Mouse (Mus musculus): ENCODE data around the gene Serpinb7. TPM values are rescaled to one million over a fixed set of nuclear protein-coding genes. Genes with fewer than 3 reads are reported as not detected.

Serpinb7 gene
- polyA plus RNA-seq, 1 experiment from 2014 or later, result not detected

DNA sequence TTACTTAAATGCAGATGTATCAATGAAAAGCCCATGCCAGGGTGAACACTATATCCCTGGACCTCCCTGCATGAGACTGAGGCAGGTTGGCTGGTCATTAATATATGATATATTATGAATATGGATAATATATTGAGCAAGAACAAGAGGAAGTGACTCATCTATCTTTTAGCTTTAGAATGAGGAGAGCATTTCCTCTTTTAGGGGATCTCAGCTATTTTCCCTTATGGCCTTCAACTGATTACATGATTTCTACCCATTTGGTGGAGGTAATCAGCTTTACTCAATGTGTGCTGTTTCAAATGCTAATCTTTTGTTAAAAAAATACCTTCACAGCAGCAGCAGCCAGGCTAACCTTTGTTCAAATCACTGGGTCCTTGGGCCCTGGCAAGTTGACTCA is 18.0 kb upstream of the Serpinb7 start:
- H3K4me2 ChIP-seq (ENCODE audit: low read length), result no peak overlapping the region
- DNase-seq (no peak), ATAC-seq (ENCODE audit: low FRiP score, low TSS enrichment) (no peak)
- no peaks in the 10 kb centered on the region for H3K9me3 ChIP-seq (ENCODE audit: control insufficient read depth, low read length)
- no peak overlapping the region for H3K4me3 ChIP-seq (replicated peaks; ENCODE audit: low read depth, low read length)
- no peaks in the 10 kb centered on the region for H3K27me3 ChIP-seq (ENCODE audit: control insufficient read depth, insufficient read depth, low read length)
- H3K9ac ChIP-seq (replicated peaks; ENCODE audit: low read length), result no peak overlapping the region
- no peak overlapping the region for H3K27ac ChIP-seq (replicated peaks; ENCODE audit: low read depth, low read length)
- H3K36me3 ChIP-seq (ENCODE audit: control insufficient read depth, insufficient read depth, low read length), result no peaks in the 10 kb centered on the region
- H3K4me1 ChIP-seq (ENCODE audit: control insufficient read depth, insufficient read depth, low read length), result no peaks in the 10 kb centered on the region

DNA sequence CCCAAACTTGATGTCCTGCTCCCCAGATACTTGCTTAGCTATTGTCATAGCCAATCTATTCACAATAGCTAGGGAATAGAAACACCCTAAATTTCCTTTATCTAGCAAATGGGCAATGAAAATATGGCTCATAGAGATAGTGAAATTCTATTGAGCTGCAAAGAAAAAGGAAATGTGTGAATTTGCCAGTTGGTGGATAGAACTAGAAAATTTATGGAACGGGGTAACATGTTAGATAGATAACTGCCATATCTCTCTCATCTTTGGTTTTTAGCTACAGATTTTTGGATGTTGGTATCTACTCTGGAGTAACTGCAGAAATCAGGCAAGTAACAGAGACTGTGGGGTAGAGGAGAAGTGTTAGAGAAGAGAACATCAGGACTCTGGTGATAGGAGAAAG is 17.1 kb upstream of the Serpinb7 start:
- H3K27ac ChIP-seq (replicated peaks; ENCODE audit: low read depth, low read length), result no peak overlapping the region
- no peaks in the 10 kb centered on the region for H3K27me3 ChIP-seq (ENCODE audit: control insufficient read depth, insufficient read depth, low read length)
- 97% methylated on average over 1 of the region's 1 CpGs for WGBS
- no peak for ATAC-seq (ENCODE audit: low FRiP score, low TSS enrichment)
- no peak overlapping the region for H3K4me2 ChIP-seq (ENCODE audit: low read length)
- no peaks in the 10 kb centered on the region for H3K36me3 ChIP-seq (ENCODE audit: control insufficient read depth, insufficient read depth, low read length)
- H3K9me3 ChIP-seq (ENCODE audit: control insufficient read depth, low read length), result no peaks in the 10 kb centered on the region
- H3K4me1 ChIP-seq (ENCODE audit: control insufficient read depth, insufficient read depth, low read length), result no peaks in the 10 kb centered on the region
- DNase-seq, result no peak
- H3K4me3 ChIP-seq (replicated peaks; ENCODE audit: low read depth, low read length), result no peak overlapping the region
- H3K9ac ChIP-seq (replicated peaks; ENCODE audit: low read length), result no peak overlapping the region

DNA sequence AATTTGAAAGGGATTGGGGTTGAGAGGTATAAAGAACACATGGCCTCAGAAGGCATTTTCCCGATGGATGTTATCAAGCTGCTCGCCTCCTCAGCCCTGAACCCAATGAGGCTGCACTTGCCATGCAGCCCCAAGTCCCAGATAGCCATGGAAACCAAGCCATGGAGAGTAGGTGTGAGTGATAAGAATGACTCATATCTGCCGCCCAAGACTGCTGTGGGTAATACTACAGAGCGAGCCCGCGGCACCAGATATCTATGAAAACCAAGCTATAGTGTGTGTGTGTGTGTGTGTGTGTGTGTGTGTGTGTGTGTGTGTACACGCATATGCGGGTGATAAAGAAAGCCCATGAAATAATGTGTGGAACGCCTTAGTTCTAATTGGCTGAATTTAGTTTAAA is 14.9 kb upstream of the Serpinb7 start:
- no peak overlapping the region for H3K4me2 ChIP-seq (ENCODE audit: low read length)
- no peaks in the 10 kb centered on the region for H3K27me3 ChIP-seq (ENCODE audit: control insufficient read depth, insufficient read depth, low read length)
- H3K27ac ChIP-seq (replicated peaks; ENCODE audit: low read depth, low read length), result no peak overlapping the region
- 96% methylated on average over 9 of the region's 9 CpGs for WGBS
- no peak overlapping the region for H3K9ac ChIP-seq (replicated peaks; ENCODE audit: low read length)
- H3K36me3 ChIP-seq (ENCODE audit: control insufficient read depth, insufficient read depth, low read length), result no peaks in the 10 kb centered on the region
- ATAC-seq (ENCODE audit: low FRiP score, low TSS enrichment) (no peak), DNase-seq (no peak)
- H3K4me3 ChIP-seq (replicated peaks; ENCODE audit: low read depth, low read length), result no peak overlapping the region
- H3K9me3 ChIP-seq (ENCODE audit: control insufficient read depth, low read length), result no peaks in the 10 kb centered on the region
- no peaks in the 10 kb centered on the region for H3K4me1 ChIP-seq (ENCODE audit: control insufficient read depth, insufficient read depth, low read length)

DNA sequence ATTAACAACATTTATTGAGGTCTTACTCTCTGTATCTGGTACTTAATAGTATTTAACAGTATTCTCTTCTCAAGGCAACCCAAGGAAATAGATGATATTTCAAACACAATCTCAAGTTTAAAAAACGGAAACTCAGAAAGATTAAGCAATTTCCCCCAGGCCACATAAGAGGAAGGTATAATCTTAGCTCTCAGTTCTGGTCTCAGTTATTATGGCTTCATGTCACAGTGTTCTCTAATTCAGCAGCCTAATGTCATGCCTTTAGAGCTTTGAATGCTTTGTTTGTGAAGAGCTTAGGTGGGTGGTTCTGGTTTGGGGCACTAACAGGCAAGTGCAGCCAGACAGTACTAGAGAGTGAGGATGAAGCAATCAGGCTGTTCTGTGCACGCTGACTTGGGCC is 9.7 kb upstream of the Serpinb7 start:
- Histone ChIP-seq H3K27me3 (ENCODE audit: control insufficient read depth, insufficient read depth, low read length) (no peaks in the 10 kb centered on the region), H3K4me3 (replicated peaks; ENCODE audit: low read depth, low read length) (no peak overlapping the region), H3K9me3 (ENCODE audit: control insufficient read depth, low read length) (no peaks in the 10 kb centered on the region), H3K4me2 (ENCODE audit: low read length) (no peak overlapping the region), H3K27ac (replicated peaks; ENCODE audit: low read depth, low read length) (no peak overlapping the region), H3K4me1 (ENCODE audit: control insufficient read depth, insufficient read depth, low read length) (no peaks in the 10 kb centered on the region), H3K9ac (replicated peaks; ENCODE audit: low read length) (no peak overlapping the region), H3K36me3 (ENCODE audit: control insufficient read depth, insufficient read depth, low read length) (no peaks in the 10 kb centered on the region)
- peak; percentile 20; the same call in 1 of the 2 replicates for ATAC-seq (ENCODE audit: low FRiP score, low TSS enrichment)
- DNase-seq, result no peak
- WGBS, result 80% methylated on average over 2 of the region's 2 CpGs

DNA sequence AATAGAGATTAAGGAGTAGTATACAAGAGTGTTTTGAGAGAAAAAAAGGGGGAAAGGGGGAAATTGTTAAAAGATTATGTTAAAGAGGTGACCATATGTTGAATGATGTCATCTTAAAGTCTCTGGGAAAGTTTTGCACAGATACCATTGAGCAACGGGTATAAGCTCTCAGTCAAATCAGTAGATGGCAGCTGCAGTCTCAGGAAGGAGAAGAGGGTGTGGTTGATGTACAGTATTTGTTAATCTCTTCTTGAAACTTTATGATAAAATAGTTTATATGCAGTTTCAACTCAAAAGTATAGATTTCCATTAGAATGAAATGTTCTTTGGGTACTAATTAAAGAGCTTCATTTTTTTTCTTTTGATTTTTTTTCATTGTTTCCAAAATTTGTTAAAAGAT is 2.0 kb upstream of the Serpinb7 start:
- ATAC-seq (ENCODE audit: low FRiP score, low TSS enrichment), result no peak

DNA sequence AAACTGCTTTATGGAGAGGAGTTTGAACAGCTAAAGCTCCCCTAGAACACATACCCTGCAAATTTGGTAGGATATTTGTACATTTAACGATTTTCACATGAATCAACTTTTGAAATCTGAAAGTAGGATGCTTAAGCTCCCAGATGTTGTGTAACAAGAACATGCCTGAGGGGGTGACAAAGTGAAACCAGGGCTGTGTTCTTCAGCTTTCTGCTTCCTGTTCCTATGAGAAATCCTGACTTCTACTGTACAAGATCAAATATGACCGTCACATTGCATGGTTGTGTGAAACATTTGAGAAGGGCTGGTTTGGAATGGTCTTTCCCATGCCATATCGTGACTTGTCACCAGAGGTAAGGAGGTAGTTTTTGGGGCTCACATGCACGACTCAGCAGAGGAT is 2.6 kb downstream of the Serpinb7 start:
- Histone ChIP-seq H3K27ac (replicated peaks; ENCODE audit: low read depth, low read length) (no peak overlapping the region), H3K9me3 (ENCODE audit: control insufficient read depth, low read length) (no peaks in the 10 kb centered on the region), H3K4me3 (replicated peaks; ENCODE audit: low read depth, low read length) (no peak overlapping the region), H3K4me1 (ENCODE audit: control insufficient read depth, insufficient read depth, low read length) (no peaks in the 10 kb centered on the region), H3K9ac (replicated peaks; ENCODE audit: low read length) (no peak overlapping the region), H3K36me3 (ENCODE audit: control insufficient read depth, insufficient read depth, low read length) (no peaks in the 10 kb centered on the region), H3K4me2 (ENCODE audit: low read length) (no peak overlapping the region), H3K27me3 (ENCODE audit: control insufficient read depth, insufficient read depth, low read length) (no peaks in the 10 kb centered on the region)
- WGBS, result 83% methylated on average over 4 of the region's 4 CpGs
- ATAC-seq (ENCODE audit: low FRiP score, low TSS enrichment) (no peak), DNase-seq (no peak)

More for the DNA sequence above, 2.0 kb upstream of the Serpinb7 start:
- no peaks in the 10 kb centered on the region for H3K27me3 ChIP-seq (ENCODE audit: control insufficient read depth, insufficient read depth, low read length)
- DNase-seq, result no peak
- H3K36me3 ChIP-seq (ENCODE audit: control insufficient read depth, insufficient read depth, low read length), result no peaks in the 10 kb centered on the region
- H3K4me1 ChIP-seq (ENCODE audit: control insufficient read depth, insufficient read depth, low read length), result no peaks in the 10 kb centered on the region
- 77% methylated on average over 1 of the region's 1 CpGs for WGBS
- H3K4me3 ChIP-seq (replicated peaks; ENCODE audit: low read depth, low read length), result no peak overlapping the region
- no peaks in the 10 kb centered on the region for H3K9me3 ChIP-seq (ENCODE audit: control insufficient read depth, low read length)
- no peak overlapping the region for H3K4me2 ChIP-seq (ENCODE audit: low read length)
- H3K27ac ChIP-seq (replicated peaks; ENCODE audit: low read depth, low read length), result no peak overlapping the region
- no peak overlapping the region for H3K9ac ChIP-seq (replicated peaks; ENCODE audit: low read length)

DNA sequence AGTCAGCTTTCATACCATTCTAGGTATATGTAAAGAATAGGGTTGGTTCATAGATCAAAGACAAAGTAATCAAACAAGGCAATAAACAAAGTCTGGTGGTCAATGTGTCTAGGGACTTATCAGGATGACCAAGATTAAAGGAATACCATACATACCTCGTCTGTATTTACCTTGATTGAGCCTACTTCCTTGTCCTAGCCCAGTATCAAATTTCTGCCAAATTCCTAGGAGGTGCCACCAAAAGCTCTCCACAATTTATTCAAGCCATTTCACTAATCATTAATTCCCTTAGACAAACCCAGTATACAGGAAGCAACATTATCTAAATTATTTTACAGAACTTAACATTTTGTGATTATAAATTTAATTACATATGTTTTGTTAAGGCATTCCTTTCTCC is 15.2 kb downstream of the Serpinb7 start:
- H3K9ac ChIP-seq (replicated peaks; ENCODE audit: low read length), result no peak overlapping the region
- no peaks in the 10 kb centered on the region for H3K27me3 ChIP-seq (ENCODE audit: control insufficient read depth, insufficient read depth, low read length)
- H3K9me3 ChIP-seq (ENCODE audit: control insufficient read depth, low read length), result no peaks in the 10 kb centered on the region
- no peak overlapping the region for H3K27ac ChIP-seq (replicated peaks; ENCODE audit: low read depth, low read length)
- no peaks in the 10 kb centered on the region for H3K4me1 ChIP-seq (ENCODE audit: control insufficient read depth, insufficient read depth, low read length)
- ATAC-seq (ENCODE audit: low FRiP score, low TSS enrichment), result no peak
- no peak overlapping the region for H3K4me2 ChIP-seq (ENCODE audit: low read length)
- no peak overlapping the region for H3K4me3 ChIP-seq (replicated peaks; ENCODE audit: low read depth, low read length)
- no peaks in the 10 kb centered on the region for H3K36me3 ChIP-seq (ENCODE audit: control insufficient read depth, insufficient read depth, low read length)
- no peak for DNase-seq
- 56% methylated on average over 1 of the region's 1 CpGs for WGBS

DNA sequence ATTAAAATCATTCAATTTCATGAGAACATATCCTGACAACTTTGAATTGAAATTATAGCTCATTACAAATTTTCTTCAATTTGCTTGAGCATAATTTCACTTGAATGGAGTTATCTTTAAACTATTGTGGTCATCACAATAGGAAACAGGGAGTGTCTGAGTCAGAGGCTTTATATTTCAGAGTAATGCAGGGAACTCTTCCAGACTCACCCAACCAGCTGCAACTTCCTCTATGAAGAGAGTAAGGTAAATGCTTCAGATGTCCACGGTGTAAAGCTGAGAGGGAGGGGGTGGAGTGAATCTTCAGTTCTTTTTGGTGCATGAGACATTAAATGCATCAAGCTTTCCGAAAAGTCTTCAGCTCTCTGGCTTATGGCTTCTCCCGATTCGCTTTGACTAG is 23.0 kb downstream of the Serpinb7 start:
- Histone ChIP-seq H3K9me3 (ENCODE audit: control insufficient read depth, low read length) (no peaks in the 10 kb centered on the region), H3K4me3 (replicated peaks; ENCODE audit: low read depth, low read length) (no peak overlapping the region), H3K4me1 (ENCODE audit: control insufficient read depth, insufficient read depth, low read length) (no peaks in the 10 kb centered on the region), H3K27me3 (ENCODE audit: control insufficient read depth, insufficient read depth, low read length) (no peaks in the 10 kb centered on the region), H3K27ac (replicated peaks; ENCODE audit: low read depth, low read length) (no peak overlapping the region), H3K4me2 (ENCODE audit: low read length) (no peak overlapping the region), H3K36me3 (ENCODE audit: control insufficient read depth, insufficient read depth, low read length) (no peaks in the 10 kb centered on the region), H3K9ac (replicated peaks; ENCODE audit: low read length) (no peak overlapping the region)
- ATAC-seq (ENCODE audit: low FRiP score, low TSS enrichment), result no peak
- no peak for DNase-seq
- WGBS, result 78% methylated on average over 4 of the region's 4 CpGs

DNA sequence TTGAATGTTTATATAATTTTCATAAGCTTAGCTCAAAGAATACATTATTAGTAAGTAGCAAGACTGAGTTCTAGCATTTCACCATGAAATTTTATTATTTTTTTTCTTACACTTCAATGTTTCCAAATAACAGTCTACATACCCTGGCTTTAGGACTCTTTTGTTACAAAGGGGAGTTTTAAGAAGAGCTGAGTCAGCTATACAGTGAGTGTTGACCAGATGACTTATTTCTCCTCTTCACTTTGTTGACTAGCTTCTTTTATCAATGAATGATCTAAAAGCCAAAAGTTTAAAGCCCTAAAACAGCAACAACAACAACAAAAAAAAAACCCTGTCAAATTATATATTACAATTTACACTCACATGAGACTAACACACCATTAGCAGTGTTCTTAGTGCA is 31.8 kb downstream of the Serpinb7 start:
- DNase-seq (no peak), ATAC-seq (ENCODE audit: low FRiP score, low TSS enrichment) (no peak)
- no peak overlapping the region for H3K4me3 ChIP-seq (replicated peaks; ENCODE audit: low read depth, low read length)
- no peak overlapping the region for H3K4me2 ChIP-seq (ENCODE audit: low read length)
- no peaks in the 10 kb centered on the region for H3K36me3 ChIP-seq (ENCODE audit: control insufficient read depth, insufficient read depth, low read length)
- H3K27ac ChIP-seq (replicated peaks; ENCODE audit: low read depth, low read length), result no peak overlapping the region
- H3K27me3 ChIP-seq (ENCODE audit: control insufficient read depth, insufficient read depth, low read length), result no peaks in the 10 kb centered on the region
- H3K9me3 ChIP-seq (ENCODE audit: control insufficient read depth, low read length), result no peaks in the 10 kb centered on the region
- H3K4me1 ChIP-seq (ENCODE audit: control insufficient read depth, insufficient read depth, low read length), result no peaks in the 10 kb centered on the region
- no peak overlapping the region for H3K9ac ChIP-seq (replicated peaks; ENCODE audit: low read length)
